Mouse (Mus musculus) neural tube, embryonic 15.5 days (tissue): ENCODE results near the gene Slc29a2. TPM values are rescaled to one million over a fixed set of nuclear protein-coding genes. Genes with fewer than 3 reads are reported as not detected.

Experiments
- ATAC-seq: fragments of 200-750 bp; cut with Nextera tagmentation; 2 replicates; pipeline ENCODE4 v1.8.0; 2017; ENCODE audit warnings: mild to moderate bottlenecking, moderate TSS enrichment, moderate library complexity; ENCODE audit not compliant: low FRiP score
- H3K27ac ChIP-seq: fragments of 300-500 bp; sonication (generic); replicated peaks from 2 replicates; pipeline ENCODE4 v1.5.1; 2015; ENCODE audit warnings: mild to moderate bottlenecking, inconsistent platforms
- H3K27me3 ChIP-seq: fragments of 300-500 bp; sonication (generic); replicated peaks from 2 replicates; pipeline ENCODE4 v1.6.1; 2015; ENCODE audit warnings: inconsistent platforms
- H3K36me3 ChIP-seq: fragments of 300-500 bp; sonication (generic); 2 replicates; pipeline ENCODE4 v1.6.1; 2015; ENCODE audit warnings: inconsistent platforms
- H3K4me1 ChIP-seq: fragments of 300-500 bp; sonication (generic); 2 replicates; pipeline ENCODE4 v1.6.1; 2015; ENCODE audit warnings: inconsistent platforms
- H3K4me2 ChIP-seq: fragments of 300-500 bp; sonication (generic); 2 replicates; pipeline ENCODE4 v1.6.1; 2015; ENCODE audit warnings: inconsistent platforms, mild to moderate bottlenecking, moderate library complexity
- H3K4me3 ChIP-seq: fragments of 300-500 bp; sonication (generic); replicated peaks from 2 replicates; pipeline ENCODE4 v1.5.1; 2015; ENCODE audit warnings: mild to moderate bottlenecking, inconsistent platforms
- H3K9ac ChIP-seq: fragments of 300-500 bp; sonication (generic); replicated peaks from 2 replicates; pipeline ENCODE4 v1.6.1; 2015; ENCODE audit warnings: mild to moderate bottlenecking, inconsistent platforms
- H3K9me3 ChIP-seq: fragments of 300-500 bp; sonication (generic); replicated peaks from 2 replicates; pipeline ENCODE4 v1.6.1; 2016; ENCODE audit warnings: inconsistent platforms
- WGBS: fragments of 180-500 bp; shearing (Covaris S2); methylation state at CpG from one replicate; pipeline ENCODE4 v1.1.7; 2015; ENCODE audit warnings: mixed read lengths; 5-methylcytosine and 5-hydroxymethylcytosine counted together
- polyA plus RNA-seq: library from polyadenylated mRNA; unstranded; fragments of >200 nt; fragmentation: Nextera tagmentation; extraction: Ambion mirVana; gene quantifications from 2 replicates; pipeline ENCODE4 v1.2.1, GENCODE M21; 2015

Slc29a2 gene
- polyA plus RNA-seq, 1 experiment from 2014 or later: 14.0 TPM

- Histone ChIP-seq H3K4me2 (peak within 1 kb of the TSS; percentile 24), H3K4me1 (peaks cover 13% of the 10 kb centered on the region), H3K36me3 (peaks cover 36% of the 10 kb centered on the region), H3K9ac (no peak within 1 kb of the TSS), H3K27me3 (peaks cover 48% of the 10 kb centered on the region), H3K27ac (no peak within 1 kb of the TSS), H3K9me3 (no peaks in the 10 kb centered on the region), H3K4me3 (no peak within 1 kb of the TSS; the same call in 1 of the 2 replicates)
- ATAC-seq: 0 out of 2 replicates have a peak, but pooled peaks have one; percentile 15
- 21% methylated on average over 14 of the region's 14 CpGs for WGBS
Observed at GRCm38 (mm10) chr19:5050047-5050905, 26.6 kb downstream of the Slc29a2 start, which contains the start of gene Rin1. Rin1 (plus strand) TSS chr19:5050481.

DNA sequence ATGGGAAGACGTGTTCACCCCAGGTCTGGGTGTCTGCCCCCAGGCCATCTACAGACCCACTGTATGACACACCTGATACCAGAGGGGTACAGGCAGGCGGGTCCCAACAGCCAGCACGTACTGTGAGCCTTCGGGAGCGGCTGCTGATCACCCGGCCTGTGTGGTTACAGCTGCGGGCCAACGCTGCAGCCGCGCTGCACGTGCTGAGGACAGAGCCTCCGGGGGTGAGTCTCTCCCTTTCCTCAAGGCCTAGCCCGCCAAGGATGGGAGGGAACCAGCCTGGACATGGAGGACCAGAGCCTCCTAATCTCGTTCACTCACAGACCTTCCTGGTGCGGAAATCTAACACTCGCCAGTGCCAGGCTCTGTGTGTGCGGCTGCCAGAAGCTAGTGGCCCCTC is 27.4 kb downstream of the Slc29a2 start:
- WGBS: 10% methylated on average over 17 of the region's 17 CpGs

GRCm38 (mm10) chr19:5051515-5051914 is 27.9 kb downstream of the Slc29a2 start:
- 44% methylated on average over 3 of the region's 3 CpGs for WGBS
- Histone ChIP-seq H3K4me3 (no peak overlapping the region), H3K4me2 (peak overlapping the region; percentile 24; the same call in 1 of the 2 replicates), H3K9me3 (no peaks in the 10 kb centered on the region), H3K27ac (no peak overlapping the region), H3K27me3 (peaks cover 48% of the 10 kb centered on the region), H3K4me1 (peaks cover 18% of the 10 kb centered on the region), H3K9ac (no peak overlapping the region), H3K36me3 (peaks cover 26% of the 10 kb centered on the region)
- no peak for ATAC-seq

More for the DNA sequence above, 27.4 kb downstream of the Slc29a2 start:
- Histone ChIP-seq H3K36me3 (peaks cover 30% of the 10 kb centered on the region), H3K4me3 (no peak overlapping the region), H3K27me3 (peaks cover 48% of the 10 kb centered on the region), H3K4me1 (peaks cover 13% of the 10 kb centered on the region), H3K9ac (no peak overlapping the region), H3K9me3 (no peaks in the 10 kb centered on the region), H3K4me2 (peak overlapping the region; percentile 24), H3K27ac (no peak overlapping the region)
- no peak for ATAC-seq

- Histone ChIP-seq H3K4me3 (no peak overlapping the region), H3K36me3 (peaks cover 18% of the 10 kb centered on the region), H3K27me3 (peaks cover 48% of the 10 kb centered on the region), H3K4me2 (no peak overlapping the region), H3K4me1 (peaks cover 19% of the 10 kb centered on the region), H3K9me3 (no peaks in the 10 kb centered on the region), H3K27ac (no peak overlapping the region), H3K9ac (no peak overlapping the region)
- 33% methylated on average over 25 of the region's 25 CpGs for WGBS
- no peak for ATAC-seq
Observed at GRCm38 (mm10) chr19:5052166-5052822, 28.6 kb downstream of the Slc29a2 start.

DNA sequence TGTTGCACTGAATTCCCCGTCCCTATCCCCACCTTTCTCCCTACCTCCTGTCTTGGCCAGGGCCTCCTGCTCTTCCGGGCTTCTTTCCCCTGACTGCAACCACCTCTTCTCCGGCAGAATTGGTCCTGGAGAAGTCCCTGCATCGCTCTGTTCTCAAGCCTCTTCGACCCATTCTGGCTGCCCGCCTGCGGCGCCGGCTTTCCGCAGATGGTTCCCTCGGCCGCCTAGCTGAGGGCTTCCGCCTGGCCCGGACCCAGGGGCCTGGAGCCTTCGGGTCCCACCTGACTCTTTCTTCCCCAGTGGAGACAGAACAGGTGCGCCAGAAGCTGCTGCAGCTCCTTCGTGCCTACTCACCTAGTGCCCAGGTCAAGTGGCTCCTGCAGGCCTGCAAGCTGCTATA is 29.2 kb downstream of the Slc29a2 start:
- Histone ChIP-seq H3K27me3 (peaks cover 52% of the 10 kb centered on the region), H3K4me3 (no peak overlapping the region), H3K36me3 (peaks cover 12% of the 10 kb centered on the region; the same call in 1 of the 2 replicates), H3K9me3 (no peaks in the 10 kb centered on the region), H3K27ac (no peak overlapping the region), H3K4me1 (peaks cover 19% of the 10 kb centered on the region), H3K4me2 (no peak overlapping the region), H3K9ac (no peak overlapping the region)
- WGBS: 62% methylated on average over 17 of the region's 17 CpGs
- no peak for ATAC-seq

GRCm38 (mm10) chr19:5053909-5054308 is 30.2 kb downstream of the Slc29a2 start:
- H3K9me3 ChIP-seq: no peaks in the 10 kb centered on the region
- no peak overlapping the region for H3K4me3 ChIP-seq
- peaks cover 56% of the 10 kb centered on the region for H3K27me3 ChIP-seq
- WGBS: 24% methylated on average over 9 of the region's 9 CpGs
- peaks cover 21% of the 10 kb centered on the region for H3K4me1 ChIP-seq
- H3K27ac ChIP-seq: no peak overlapping the region
- H3K9ac ChIP-seq: no peak overlapping the region
- no peak overlapping the region for H3K4me2 ChIP-seq
- H3K36me3 ChIP-seq: peaks cover 2% of the 10 kb centered on the region; the same call in 1 of the 2 replicates
- no peak for ATAC-seq

GRCm38 (mm10) chr19:5056251-5056650 is 32.6 kb downstream of the Slc29a2 start:
- Histone ChIP-seq H3K36me3 (no peaks in the 10 kb centered on the region), H3K9me3 (no peaks in the 10 kb centered on the region), H3K4me2 (no peak overlapping the region), H3K27me3 (peaks cover 41% of the 10 kb centered on the region), H3K4me3 (no peak overlapping the region), H3K4me1 (peaks cover 18% of the 10 kb centered on the region), H3K9ac (no peak overlapping the region), H3K27ac (no peak overlapping the region)
- WGBS: 10% methylated on average over 6 of the region's 6 CpGs
- no peak for ATAC-seq

- no peak overlapping the region for H3K4me3 ChIP-seq
- peaks cover 18% of the 10 kb centered on the region for H3K4me1 ChIP-seq
- 19% methylated on average over 16 of the region's 16 CpGs for WGBS
- no peak overlapping the region for H3K27ac ChIP-seq
- H3K9ac ChIP-seq: no peak overlapping the region
- H3K4me2 ChIP-seq: no peak overlapping the region
- no peak for ATAC-seq
- H3K36me3 ChIP-seq: no peaks in the 10 kb centered on the region
- H3K27me3 ChIP-seq: peaks cover 22% of the 10 kb centered on the region
- no peaks in the 10 kb centered on the region for H3K9me3 ChIP-seq
Observed at GRCm38 (mm10) chr19:5057876-5058775, 34.5 kb downstream of the Slc29a2 start.

DNA sequence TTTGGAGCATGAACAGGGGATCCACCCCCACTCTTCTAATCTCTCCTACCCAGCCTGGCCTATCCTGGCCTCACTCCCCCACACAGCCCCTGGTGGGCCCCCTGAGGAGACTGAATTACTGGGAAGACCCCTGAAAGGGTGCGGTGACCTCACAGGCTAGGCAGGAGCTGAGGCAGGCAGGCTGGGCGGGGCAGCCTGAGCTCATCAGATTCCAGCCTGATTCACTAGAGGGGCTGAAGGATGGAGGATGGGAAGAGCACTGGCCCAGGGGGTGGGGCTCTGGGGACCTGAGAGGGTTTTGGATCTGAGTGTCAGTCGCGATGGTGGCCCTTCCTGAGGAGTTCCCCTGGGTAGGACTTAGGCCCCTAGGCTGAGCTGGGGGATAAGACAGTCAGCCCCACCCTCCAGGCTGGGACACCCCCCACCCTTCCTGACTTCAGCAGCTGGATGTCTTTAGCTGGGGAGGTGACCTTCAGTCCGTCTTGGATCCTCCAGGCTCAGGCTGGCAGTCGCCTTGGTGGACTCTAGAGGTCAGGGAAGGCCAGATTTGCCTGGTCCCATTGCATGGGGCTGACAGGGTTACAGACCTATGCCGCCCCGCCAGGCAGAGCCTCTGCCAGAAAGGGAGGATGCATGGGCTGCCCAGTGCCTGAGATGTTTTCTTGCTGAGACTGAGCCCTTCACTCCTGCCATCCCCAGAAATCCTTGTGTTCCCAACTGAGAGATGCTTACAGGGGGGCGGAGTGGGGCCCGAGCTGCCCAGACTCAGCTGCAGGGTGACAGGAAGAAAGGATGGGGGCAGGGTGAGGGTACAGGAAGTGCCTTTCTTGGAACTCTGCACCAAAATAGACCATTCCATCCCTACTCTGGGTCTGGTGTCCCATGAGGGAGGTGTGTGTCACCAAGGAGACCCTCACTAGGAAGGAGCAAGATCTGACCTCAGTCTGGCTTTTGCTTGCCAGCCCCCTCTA is 35.4 kb downstream of the Slc29a2 start:
- Histone ChIP-seq H3K4me3 (no peak overlapping the region), H3K27ac (no peak overlapping the region), H3K4me1 (peaks cover 18% of the 10 kb centered on the region), H3K9me3 (no peaks in the 10 kb centered on the region), H3K9ac (no peak overlapping the region), H3K27me3 (peaks cover 15% of the 10 kb centered on the region), H3K36me3 (no peaks in the 10 kb centered on the region), H3K4me2 (no peak overlapping the region)
- 0 out of 2 replicates have a peak, but pooled peaks have one; percentile 5 for ATAC-seq
- WGBS: 23% methylated on average over 10 of the region's 10 CpGs
